Mouse (Mus musculus) embryonic fibroblast, embryonic 13.5 days (primary cell): Measurements from ENCODE around the gene Cnpy2.

Experiments used
- CTCF ChIP-seq: IDR thresholded peaks from 2 replicates; pipeline ENCODE4 v1.5.1; 2011; ENCODE audit warnings: mild to moderate bottlenecking, control low read depth, low read length, moderate library complexity, borderline replicate concordance; ENCODE audit not compliant: insufficient read depth
- POLR2A ChIP-seq: IDR thresholded peaks from 2 replicates; pipeline ENCODE4 v1.6.1; 2011; ENCODE audit warnings: low read depth, mild to moderate bottlenecking, control low read depth, low read length, moderate library complexity

- no peak for TF ChIP-seq CTCF
- TF ChIP-seq POLR2A: no peak
Measured at GRCm38 (mm10) chr10:128340257-128340656, 18.0 kb downstream of the Cnpy2 start.
